Comparison of ENCODE assay signal across 13 mouse cellular contexts in genomic region chr14:55735758-55736157, GRCm38 (mm10). TPM values are rescaled to one million over a fixed set of nuclear protein-coding genes. Genes with fewer than 3 reads are reported as not detected.
"Had no signal": no experiment of that assay in that cellular context is flagged by ENCODE, and none has a peak within 500 bp of the region (broad histone marks: within the 10 kb centered on the region; RNA-seq: fewer than 3 reads in every experiment).

No protein-coding gene starts in this region.

- H3K27me3 ChIP-seq: limb, embryonic 15.5 days; liver, embryonic 15.5 days had no signal

- H3K4me3 ChIP-seq: limb, embryonic 15.5 days; liver, embryonic 15.5 days; midbrain, embryonic 13.5 days; myocyte; neural tube, embryonic 15.5 days had no signal

- H3K4me2 ChIP-seq: limb, embryonic 15.5 days; liver, embryonic 15.5 days; lung, embryonic 14.5 days; midbrain, embryonic 13.5 days; neural tube, embryonic 15.5 days had no signal

- H3K9me3 ChIP-seq: limb, embryonic 15.5 days; liver, embryonic 15.5 days; midbrain, embryonic 13.5 days; neural tube, embryonic 15.5 days had no signal

- H3K4me1 ChIP-seq: limb, embryonic 15.5 days; liver, embryonic 15.5 days; midbrain, embryonic 13.5 days; neural tube, embryonic 15.5 days had no signal

- DNase-seq: kidney, adult 2 months; kidney, postnatal 25 days; lung, embryonic 14.5 days; lung, postnatal 10 days; lung, postnatal 4 days; spleen, adult 18-20 months had no signal

- H3K27ac ChIP-seq: limb, embryonic 15.5 days; liver, embryonic 15.5 days; midbrain, embryonic 13.5 days; neural tube, embryonic 15.5 days had no signal

- H3K9ac ChIP-seq: limb, embryonic 15.5 days; liver, embryonic 15.5 days; lung, embryonic 14.5 days; midbrain, embryonic 13.5 days; neural tube, embryonic 15.5 days had no signal

- ATAC-seq: midbrain, embryonic 13.5 days had no signal

RNA-seq across cellular contexts. Expression of gene Tgm1, which starts 22.0 kb away (rescaled TPM):
- total RNA-seq: layer of hippocampus, adult 18-20 months; left cerebral cortex, adult 18-20 months had no signal
